Mouse (Mus musculus): ENCODE results near the gene Catsperz.
"Not testable (repeated sequence)": the region's sequence is repeated elsewhere in the genome, so short reads cannot be mapped to it uniquely, and the experiment has no call there.

Catsperz gene

DNA sequence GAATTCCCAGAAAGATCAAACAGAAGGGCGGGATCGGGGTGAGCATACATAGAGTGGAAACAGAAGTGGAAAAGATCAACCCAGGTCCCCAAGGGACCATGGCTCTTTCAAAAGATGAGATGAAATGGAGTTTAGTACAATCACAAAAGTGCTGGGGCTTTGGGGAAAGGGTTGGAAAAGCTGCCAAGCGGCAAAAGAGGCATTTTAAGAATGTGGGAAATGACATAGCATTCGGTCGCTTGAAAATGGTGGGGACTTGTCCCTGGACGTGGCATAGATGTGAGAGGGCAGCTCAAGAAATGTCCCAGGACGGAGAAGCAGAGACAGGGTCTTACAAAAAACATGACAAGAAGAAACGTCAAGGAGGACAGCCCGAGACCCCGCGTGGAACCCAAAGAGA, 16.2 kb downstream of the Catsperz start:
- no peak for DNase-seq (ENCODE audit: low spot score in 2 of 2)

DNA sequence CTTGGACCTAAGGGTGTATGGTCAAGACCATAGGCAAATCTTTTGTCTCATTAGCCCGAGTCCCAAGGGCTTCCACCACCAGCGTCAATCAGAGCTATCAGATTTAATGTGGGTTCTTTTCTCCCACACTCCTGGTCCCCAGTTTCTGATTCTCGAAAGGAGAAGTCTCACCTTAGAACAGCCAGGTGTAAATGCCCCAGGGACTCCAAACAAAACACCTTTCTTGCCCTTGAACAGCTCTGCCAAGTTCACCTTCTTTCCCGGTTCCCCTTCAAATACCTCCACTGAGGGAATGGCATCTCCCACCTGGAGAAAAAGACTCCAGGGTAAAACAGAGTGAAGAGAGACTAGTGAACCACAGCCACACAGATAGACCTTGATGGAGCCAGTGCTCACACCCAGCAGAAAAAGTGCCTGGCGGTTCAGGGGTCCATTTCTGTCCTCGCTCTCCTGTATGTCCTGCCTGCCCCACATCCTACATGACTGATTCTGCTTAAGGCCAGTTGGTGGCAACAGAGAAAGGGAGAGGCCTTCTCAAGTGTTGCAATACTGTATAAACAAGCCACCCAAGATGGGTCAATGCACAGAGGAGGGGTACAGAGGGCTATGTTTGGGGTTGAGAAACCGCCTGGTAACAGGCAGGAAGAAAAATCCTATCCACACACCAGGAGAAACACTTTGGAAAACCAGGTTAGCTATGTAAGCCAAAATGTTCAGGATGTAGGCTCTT, 17.2 kb downstream of the Catsperz start:
- no peak for DNase-seq (ENCODE audit: low spot score in 2 of 2)

DNA sequence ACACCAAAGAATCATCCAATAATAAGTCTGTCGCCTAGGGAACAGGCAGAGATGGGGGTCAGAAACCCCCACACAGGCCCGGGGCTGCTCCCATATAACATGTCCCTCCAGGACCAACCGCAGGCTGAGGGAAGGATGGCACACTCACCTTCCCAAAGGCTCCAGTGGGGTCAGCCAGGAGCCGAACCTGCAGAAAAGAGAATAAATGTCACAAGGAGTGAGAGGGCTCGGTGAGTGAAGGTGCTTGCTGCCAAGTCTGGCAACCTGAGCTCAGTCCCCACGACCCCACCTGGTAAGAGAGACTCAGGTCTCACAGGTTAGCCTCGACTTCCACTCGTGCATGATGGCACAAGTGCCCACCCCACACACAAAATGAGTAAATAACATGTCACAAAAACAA, 18.1 kb downstream of the Catsperz start:
- DNase-seq (ENCODE audit: low spot score in 2 of 2), result no peak

DNA sequence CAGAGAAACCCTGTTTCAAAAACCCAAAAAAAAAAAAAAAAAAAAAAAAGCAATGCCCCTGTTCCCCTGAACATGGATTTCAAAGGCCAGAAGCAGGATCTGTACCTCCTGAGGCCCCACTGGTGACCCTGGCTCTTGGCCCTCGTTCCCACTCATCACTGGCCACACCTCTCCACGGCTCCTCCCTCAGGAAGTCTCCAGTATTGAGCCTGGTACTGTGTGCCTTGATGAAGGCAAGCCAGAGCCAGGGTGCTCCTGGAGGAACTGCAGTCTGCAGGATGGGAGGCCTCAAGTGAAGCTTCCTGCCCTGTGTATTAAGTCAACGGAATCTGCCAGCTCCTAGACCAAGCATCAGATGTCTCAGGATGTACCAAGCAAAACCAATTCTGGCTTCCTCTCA, 19.0 kb downstream of the Catsperz start:
- DNase-seq (ENCODE audit: low spot score in 2 of 2), result no peak

DNA sequence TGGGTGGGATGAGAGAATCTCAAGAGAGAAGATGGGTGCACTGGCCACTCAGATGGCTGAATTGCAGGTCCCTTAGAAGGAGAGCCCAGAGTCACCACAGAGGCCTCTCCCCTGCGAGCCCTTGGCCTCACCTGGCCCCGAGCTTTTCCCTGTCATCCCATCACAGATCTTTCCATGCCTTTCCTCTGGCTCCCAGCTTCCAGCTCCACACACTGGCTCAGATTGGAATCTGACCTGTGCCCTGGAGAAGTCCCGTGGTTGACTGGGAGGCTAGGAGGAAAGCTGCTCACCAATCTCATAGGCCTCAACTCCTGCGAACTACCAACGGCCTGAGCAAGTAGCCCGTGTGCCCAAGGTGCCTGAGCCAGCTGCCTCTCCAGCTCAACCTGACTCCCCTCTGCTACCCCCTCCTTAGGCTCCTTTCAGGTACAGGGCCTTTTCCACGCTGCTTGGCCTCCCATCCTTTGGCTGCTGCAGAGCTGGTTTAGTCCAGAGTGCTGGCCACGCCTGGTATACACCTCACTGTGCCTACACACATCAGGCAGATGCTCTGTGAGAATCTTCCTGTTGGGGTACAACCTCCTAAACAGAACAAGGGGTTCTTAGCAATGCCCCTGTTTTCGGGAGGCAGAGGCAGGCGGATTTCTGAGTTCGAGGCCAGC, 19.6 kb downstream of the Catsperz start:
- DNase-seq (ENCODE audit: low spot score in 2 of 2), result no peak

DNA sequence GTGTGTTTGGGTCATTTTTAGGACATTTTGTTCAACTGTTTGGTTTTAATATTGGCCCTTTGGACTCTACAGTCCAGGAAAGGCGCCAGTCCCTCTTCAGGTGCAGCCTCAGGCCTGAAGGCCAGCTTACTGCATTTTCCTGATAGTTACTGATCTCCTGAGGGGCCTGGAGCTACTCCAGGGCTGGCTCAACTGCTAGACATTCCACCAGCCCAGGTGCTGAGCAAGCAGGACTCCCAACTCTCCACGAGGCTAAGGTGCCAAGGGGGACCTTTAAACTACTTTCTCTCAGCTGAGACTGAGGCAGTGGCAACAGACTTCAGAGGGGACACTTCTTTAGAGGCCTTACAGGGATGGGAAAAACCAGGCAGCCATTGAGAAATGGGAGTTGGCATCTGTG, 20.3 kb downstream of the Catsperz start:
- no peak for DNase-seq (ENCODE audit: low spot score in 2 of 2)

DNA sequence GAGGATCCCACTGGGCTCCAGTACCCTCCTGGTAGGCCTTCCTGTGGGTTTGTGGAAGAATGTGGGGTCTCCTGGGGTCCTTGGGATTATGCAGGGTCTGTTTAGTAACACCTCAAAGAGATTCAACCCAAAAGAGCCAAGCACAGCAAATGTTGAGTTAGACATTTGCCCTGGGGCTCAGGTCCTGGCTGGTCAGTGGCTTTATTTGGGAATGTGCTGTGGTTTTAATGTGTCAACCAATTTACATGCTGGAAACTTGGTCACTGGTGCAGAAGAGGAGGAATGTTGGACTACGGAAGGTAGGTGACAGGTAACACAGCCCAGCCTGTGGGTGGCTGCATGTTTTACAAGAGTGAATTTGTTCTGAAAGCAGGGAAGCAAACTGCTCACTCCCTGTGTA, 22.1 kb downstream of the Catsperz start:
- DNase-seq (ENCODE audit: low spot score in 2 of 2), result no peak

DNA sequence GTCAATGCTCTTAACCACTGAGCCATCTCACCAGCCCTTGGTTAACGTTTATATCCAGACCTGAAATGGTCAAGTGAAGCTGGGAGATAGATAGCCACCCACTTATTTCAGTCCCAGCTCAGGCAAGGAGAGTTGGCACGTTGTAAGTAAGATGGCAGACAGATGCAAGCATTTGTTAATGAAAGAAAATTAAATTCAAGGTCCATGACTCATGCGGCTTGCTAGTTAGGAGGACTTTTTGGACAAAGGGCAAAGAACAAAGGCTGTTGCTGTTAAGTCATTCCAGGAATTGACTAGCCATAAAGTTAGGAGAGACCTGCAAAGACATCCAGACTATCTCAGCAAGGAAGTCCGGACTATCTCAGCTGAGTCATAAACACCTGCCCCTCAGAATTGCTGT, 25.5 kb downstream of the Catsperz start:
- DNase-seq (ENCODE audit: low spot score in 2 of 2), result no peak

DNA sequence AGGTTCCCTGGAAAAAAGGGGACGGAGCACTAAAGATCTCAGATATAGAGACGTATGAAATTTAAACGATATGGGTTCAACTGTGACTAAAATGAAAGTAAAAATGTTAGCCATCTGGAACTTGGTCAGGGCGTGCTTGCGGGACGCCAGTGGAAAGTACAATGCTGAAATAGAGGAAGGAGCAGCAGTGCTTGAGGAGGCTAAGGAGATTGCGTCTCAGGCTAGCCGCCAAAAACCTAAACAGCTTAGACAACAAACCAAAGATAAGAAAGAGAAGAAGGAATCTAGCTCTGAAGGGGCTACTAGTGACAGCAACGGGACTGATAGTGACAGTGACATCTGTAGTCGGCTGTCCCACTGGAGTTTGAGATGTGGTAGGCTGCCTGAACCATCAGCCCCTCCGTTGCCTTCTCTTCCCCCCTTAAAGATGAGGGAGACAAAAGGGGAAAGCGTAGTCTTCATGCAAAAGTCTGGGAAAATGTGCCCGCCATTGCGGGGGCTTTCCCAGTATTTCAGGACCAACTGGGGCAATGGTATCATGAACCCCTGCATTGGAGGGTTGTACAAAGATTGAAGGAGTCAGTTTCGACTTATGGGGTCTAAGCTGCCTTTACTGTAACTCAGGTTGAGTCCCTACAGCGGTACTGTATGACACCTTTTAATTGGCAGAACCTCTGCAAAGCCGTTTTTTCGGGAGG, 29.4 kb downstream of the Catsperz start:
- DNase-seq (ENCODE audit: low spot score in 2 of 2), result not testable (repeated sequence)

DNA sequence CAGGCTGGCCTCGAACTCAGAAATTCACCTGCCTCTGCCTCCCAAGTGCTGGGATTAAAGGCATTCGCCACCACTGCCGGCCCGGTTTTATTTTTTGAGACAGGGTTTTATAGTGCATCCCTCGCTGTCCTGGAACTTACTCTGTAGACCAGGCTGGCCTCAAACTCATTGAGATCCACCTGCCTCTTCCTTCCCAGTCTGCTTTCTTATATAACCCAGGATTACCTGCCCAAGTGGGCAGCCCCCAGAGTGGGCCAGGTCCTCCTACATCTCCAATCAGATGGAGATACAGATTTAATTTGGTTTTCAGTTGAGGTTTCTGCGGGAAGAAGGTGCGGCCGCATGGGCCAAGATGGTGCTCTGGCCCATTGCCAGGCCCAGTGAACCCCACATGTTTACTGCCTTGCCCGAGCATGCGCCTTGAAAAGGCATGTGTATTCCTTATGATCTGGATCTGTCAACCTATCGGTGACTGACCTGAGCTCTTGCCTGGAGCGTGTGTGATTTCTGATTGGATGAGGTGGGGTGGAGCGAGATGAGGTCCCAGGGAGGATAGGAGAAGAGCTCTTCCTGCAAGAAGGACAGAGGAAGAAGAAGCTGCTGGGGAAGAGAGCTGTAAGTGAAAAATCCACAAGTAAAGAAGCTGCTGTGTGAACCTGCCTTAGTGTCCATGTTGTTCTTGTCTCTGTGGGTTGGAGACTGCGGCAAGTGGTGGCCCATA, 31.3 kb downstream of the Catsperz start:
- no peak for DNase-seq (ENCODE audit: low spot score in 2 of 2)

DNA sequence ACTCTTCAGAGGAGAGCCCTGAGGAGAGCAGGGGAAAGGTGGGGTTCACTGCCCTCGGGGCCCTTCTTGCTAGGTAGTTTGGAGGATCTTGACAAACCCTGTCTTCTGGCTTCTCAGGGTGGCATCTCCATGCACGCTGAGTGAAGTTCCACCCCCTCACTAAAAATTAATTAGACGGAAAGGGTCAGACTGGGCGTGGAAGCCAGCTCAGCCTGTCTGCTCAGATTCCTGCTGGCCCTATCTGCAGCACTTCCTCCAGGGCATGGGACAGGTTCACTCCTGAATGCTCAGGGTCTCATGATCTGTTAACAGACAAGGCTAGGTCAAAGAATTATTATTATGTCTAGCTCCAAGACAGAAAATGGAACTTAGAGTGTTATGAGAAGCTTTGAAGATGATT, 32.7 kb downstream of the Catsperz start:
- DNase-seq (ENCODE audit: low spot score in 2 of 2), result no peak

DNA sequence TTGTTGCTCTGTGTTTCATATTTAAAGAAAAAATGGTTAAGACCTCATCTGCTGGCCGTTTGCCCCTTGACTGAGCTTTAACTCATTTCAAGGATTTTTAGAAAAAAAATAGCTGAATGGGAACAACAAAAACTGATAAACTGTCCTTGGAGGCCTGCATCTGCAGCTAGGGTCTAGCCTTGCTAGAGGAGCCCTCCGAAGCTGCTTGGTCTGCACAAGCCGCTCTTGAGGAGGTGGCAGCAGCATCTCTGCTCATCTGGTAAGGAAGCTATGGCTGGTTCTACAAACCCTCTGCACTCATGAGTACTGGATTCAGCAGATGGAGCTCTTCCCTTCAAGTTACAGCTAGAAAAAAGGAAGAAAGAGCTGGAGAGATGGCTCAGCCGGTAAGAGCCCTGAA, 47.2 kb downstream of the Catsperz start:
- DNase-seq (ENCODE audit: low spot score in 2 of 2), result no peak

DNA sequence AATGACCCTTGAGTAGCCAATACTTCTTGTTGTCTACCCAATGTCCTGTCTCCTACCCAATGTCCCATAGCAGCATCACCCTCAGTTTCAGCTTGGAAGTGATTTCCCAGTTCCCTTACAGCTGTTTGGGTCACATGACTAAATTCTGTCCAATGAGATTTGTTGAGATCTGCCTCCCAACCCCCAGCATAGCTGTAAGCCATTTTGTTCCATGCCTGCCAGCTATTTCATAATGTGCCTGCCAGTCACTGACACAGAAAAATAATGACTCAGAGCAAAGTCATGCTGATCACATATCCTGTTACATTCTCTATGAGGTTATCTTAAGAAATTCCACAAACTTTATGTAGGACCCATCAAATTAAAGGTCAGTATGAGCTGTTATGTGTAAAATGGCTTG, 48.4 kb downstream of the Catsperz start:
- no peak for DNase-seq (ENCODE audit: low spot score in 2 of 2)

DNA sequence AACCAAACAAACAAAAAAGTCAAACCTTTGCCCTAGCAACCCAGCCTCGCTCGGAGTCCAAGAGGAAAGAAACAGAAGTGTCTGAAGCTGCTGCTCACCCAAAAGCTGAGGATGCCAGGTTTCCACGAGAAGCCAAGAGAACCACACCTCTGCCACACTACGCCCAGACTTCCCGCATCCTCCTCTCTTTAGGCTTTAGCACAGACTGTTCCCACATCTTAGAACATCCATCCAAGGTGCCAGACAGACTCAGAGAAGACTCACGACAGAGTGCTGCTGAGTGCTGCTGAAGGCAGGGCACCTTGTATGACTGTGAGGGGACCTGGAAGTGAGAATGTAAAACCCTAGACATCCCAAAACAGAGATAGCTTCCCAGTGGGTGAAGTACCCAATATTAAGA, 49.3 kb downstream of the Catsperz start:
- no peak for DNase-seq (ENCODE audit: low spot score in 2 of 2)

DNA sequence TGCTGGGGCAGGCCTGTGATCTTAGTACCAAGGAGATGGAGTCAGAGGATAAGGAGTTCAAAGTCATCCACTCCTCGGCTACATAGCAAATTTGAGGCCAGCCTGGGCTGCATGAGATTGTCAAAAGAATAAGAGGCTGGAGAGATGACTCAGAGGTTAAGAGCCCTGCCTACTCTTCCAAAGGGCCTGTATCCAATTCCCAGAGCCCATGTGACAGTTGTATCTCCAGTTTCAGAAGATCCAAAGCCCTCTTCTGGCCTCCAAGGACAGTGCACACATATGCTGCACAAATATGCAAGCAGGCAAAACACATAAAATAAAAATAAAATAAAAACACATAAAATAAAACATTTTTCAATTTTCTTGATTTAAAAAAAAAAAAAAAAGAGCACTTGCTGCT, 50.9 kb downstream of the Catsperz start:
- no peak for DNase-seq (ENCODE audit: low spot score in 2 of 2)

DNA sequence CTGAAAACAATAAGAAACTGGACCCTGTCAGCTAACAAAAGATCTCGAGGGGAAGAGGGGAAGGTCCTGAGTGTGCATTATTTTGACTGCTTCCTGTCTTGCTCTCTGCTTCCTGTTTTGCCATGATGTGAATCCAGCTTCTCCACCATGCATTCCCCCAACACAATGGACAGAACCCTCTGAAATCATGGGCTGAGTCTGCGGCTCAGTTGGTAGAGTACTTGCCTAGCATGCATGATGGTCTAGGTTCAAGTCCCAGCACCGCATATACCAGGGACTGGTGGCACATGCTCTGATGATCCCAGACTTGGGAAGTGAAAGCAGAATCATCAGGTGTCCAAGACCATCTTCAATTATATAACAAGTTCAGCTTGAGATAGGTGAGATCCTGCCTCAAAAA, 52.5 kb downstream of the Catsperz start:
- DNase-seq (ENCODE audit: low spot score in 2 of 2), result no peak

Data from natural killer cell, adult 2 months (primary cell).